Mouse (Mus musculus): ENCODE results near the gene Klc4. TPM values are rescaled to one million over a fixed set of nuclear protein-coding genes. Genes with fewer than 3 reads are reported as not detected.

The Klc4 gene
- polyA plus RNA-seq, 1 experiment, result 22.7 TPM

DNA sequence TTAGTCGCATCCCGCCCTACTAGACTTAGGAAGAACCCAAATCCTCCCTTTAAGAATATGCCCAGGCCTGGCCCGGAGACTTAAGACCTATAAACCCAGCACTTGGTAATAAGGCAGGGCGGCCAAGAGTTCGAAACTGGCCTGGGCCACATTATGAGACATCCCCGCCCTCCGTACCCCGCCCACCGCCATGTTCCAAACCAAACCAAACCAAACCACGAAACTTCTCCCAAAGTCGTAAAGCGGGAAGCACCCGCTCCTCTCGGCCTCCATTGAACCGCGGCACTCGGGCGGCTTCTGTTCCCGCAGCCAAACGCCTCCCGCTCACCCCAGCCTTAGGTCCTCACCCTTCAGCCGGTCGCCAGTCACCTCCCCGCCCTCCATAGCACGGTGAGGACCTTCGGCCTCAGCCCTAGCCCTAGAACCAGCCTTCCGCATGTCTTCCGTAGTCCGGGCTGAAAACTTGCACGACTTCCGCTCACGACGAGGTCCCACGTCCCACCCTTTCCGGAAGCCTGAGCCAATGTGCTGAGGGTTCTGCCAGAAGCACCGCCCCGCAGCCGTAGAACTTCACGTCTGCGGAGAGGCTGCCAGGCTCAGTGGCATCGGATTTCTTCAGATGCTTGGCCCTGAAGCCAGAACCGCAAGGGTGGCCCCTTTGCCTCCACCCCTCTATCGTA, 28.2 kb upstream of the Klc4 start, which contains the start of gene Rrp36:
Gene Rrp36 (minus strand): TSS at position 503 of the 680 bp plus-strand sequence.
- Histone ChIP-seq H3K4me1 (ENCODE audit: control insufficient read depth, insufficient read depth, low read length) (peaks cover 9% of the 10 kb centered on the region), H3K27me3 (ENCODE audit: control insufficient read depth, insufficient read depth, low read length) (no peaks in the 10 kb centered on the region), H3K36me3 (ENCODE audit: control insufficient read depth, insufficient read depth, low read length) (peaks cover 7% of the 10 kb centered on the region), H3K27ac (ENCODE audit: control insufficient read depth, insufficient read depth, low read depth, low read length) (peak within 1 kb of the TSS; percentile 91), H3K4me3 (ENCODE audit: control insufficient read depth, low read depth, low read length) (peak within 1 kb of the TSS; percentile 89)
- TF ChIP-seq CTCF (IDR thresholded peaks at IDR 0.05; ENCODE audit: control insufficient read depth, insufficient read depth, insufficient replicate concordance, low read depth, low read length), result no peak
- peak; percentile 92 for TF ChIP-seq POLR2A (IDR thresholded peaks at IDR 0.05; ENCODE audit: control insufficient read depth, low read depth, low read length)

DNA sequence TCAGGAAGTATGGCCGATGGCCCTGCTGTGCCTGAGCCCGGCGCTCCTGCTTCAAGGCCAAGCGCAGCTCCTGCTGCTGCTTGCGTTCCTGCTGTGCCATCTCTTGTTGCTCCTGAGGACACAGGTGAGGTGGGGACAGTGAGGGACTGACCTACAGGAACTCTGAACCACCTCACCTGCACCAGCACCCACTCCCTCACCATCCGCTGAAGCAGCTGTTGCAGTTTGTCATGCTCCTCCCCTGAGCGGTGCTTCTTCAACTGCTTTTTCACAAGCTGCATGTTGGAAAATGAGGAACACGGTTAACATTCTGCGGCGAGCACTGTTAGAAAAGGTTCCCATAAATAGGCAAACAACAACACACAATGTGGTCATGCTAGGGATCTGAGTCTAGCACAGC, 24.1 kb upstream of the Klc4 start:
- Histone ChIP-seq H3K4me1 (ENCODE audit: control insufficient read depth, insufficient read depth, low read length) (peaks cover 8% of the 10 kb centered on the region), H3K27ac (ENCODE audit: control insufficient read depth, insufficient read depth, low read depth, low read length) (no peak overlapping the region), H3K36me3 (ENCODE audit: control insufficient read depth, insufficient read depth, low read length) (peaks cover 4% of the 10 kb centered on the region), H3K27me3 (ENCODE audit: control insufficient read depth, insufficient read depth, low read length) (no peaks in the 10 kb centered on the region), H3K4me3 (ENCODE audit: control insufficient read depth, low read depth, low read length) (no peak overlapping the region)
- no peak for TF ChIP-seq CTCF (IDR thresholded peaks at IDR 0.05; ENCODE audit: control insufficient read depth, insufficient read depth, insufficient replicate concordance, low read depth, low read length)
- TF ChIP-seq POLR2A (IDR thresholded peaks at IDR 0.05; ENCODE audit: control insufficient read depth, low read depth, low read length), result no peak

DNA sequence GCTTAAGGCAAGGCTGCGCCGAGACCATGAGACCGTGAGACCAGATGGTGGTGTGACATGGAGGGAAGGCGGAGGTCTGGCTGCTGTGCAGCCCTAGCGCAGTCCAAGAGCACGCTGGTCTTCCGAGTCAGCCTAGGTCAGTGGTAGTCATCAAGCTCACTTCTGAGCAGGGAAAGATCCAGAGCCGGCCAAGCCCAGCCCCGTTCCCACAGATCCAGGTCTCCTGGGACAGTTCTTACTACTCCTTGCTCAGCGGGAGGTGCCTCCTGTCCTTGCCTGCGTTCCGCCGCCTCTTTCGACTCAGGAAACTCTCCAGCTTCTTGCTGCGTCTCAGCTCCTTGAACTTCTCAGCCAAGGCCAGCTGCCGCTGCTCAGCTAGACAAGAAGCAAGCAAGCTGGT, 21.9 kb upstream of the Klc4 start:
- Histone ChIP-seq H3K4me3 (ENCODE audit: control insufficient read depth, low read depth, low read length) (no peak overlapping the region), H3K4me1 (ENCODE audit: control insufficient read depth, insufficient read depth, low read length) (no peaks in the 10 kb centered on the region; the same call in 1 of the 2 replicates), H3K36me3 (ENCODE audit: control insufficient read depth, insufficient read depth, low read length) (peaks cover 4% of the 10 kb centered on the region), H3K27me3 (ENCODE audit: control insufficient read depth, insufficient read depth, low read length) (no peaks in the 10 kb centered on the region), H3K27ac (ENCODE audit: control insufficient read depth, insufficient read depth, low read depth, low read length) (no peak overlapping the region)
- TF ChIP-seq CTCF (IDR thresholded peaks at IDR 0.05; ENCODE audit: control insufficient read depth, insufficient read depth, insufficient replicate concordance, low read depth, low read length), result no peak
- TF ChIP-seq POLR2A (IDR thresholded peaks at IDR 0.05; ENCODE audit: control insufficient read depth, low read depth, low read length), result no peak

GRCm38 (mm10) chr17:46662730-46663129, 16.9 kb upstream of the Klc4 start:
- Histone ChIP-seq H3K4me3 (ENCODE audit: control insufficient read depth, low read depth, low read length) (no peak overlapping the region), H3K36me3 (ENCODE audit: control insufficient read depth, insufficient read depth, low read length) (peaks cover 2% of the 10 kb centered on the region; the same call in 1 of the 2 replicates)

GRCm38 (mm10) chr17:46661981-46662380, 16.2 kb upstream of the Klc4 start:
- TF ChIP-seq CTCF (IDR thresholded peaks at IDR 0.05; ENCODE audit: control insufficient read depth, insufficient read depth, insufficient replicate concordance, low read depth, low read length) (no peak), POLR2A (IDR thresholded peaks at IDR 0.05; ENCODE audit: control insufficient read depth, low read depth, low read length) (no peak)
- no peaks in the 10 kb centered on the region for H3K36me3 ChIP-seq (ENCODE audit: control insufficient read depth, insufficient read depth, low read length)

More at GRCm38 (mm10) chr17:46662730-46663129, 16.9 kb upstream of the Klc4 start:
- no peak for TF ChIP-seq CTCF (IDR thresholded peaks at IDR 0.05; ENCODE audit: control insufficient read depth, insufficient read depth, insufficient replicate concordance, low read depth, low read length)
- TF ChIP-seq POLR2A (IDR thresholded peaks at IDR 0.05; ENCODE audit: control insufficient read depth, low read depth, low read length), result no peak
- Histone ChIP-seq H3K4me1 (ENCODE audit: control insufficient read depth, insufficient read depth, low read length) (no peaks in the 10 kb centered on the region; the same call in 1 of the 2 replicates), H3K27ac (ENCODE audit: control insufficient read depth, insufficient read depth, low read depth, low read length) (no peak overlapping the region), H3K27me3 (ENCODE audit: control insufficient read depth, insufficient read depth, low read length) (no peaks in the 10 kb centered on the region)

GRCm38 (mm10) chr17:46661351-46661750, 15.5 kb upstream of the Klc4 start:
- no peaks in the 10 kb centered on the region for H3K27me3 ChIP-seq (ENCODE audit: control insufficient read depth, insufficient read depth, low read length)
- H3K4me1 ChIP-seq (ENCODE audit: control insufficient read depth, insufficient read depth, low read length), result no peaks in the 10 kb centered on the region; the same call in 1 of the 2 replicates
- TF ChIP-seq POLR2A (IDR thresholded peaks at IDR 0.05; ENCODE audit: control insufficient read depth, low read depth, low read length) (no peak), CTCF (IDR thresholded peaks at IDR 0.05; ENCODE audit: control insufficient read depth, insufficient read depth, insufficient replicate concordance, low read depth, low read length) (no peak)
- no peak overlapping the region for H3K27ac ChIP-seq (ENCODE audit: control insufficient read depth, insufficient read depth, low read depth, low read length)
- H3K36me3 ChIP-seq (ENCODE audit: control insufficient read depth, insufficient read depth, low read length), result no peaks in the 10 kb centered on the region
- no peak overlapping the region for H3K4me3 ChIP-seq (ENCODE audit: control insufficient read depth, low read depth, low read length)

More at GRCm38 (mm10) chr17:46661981-46662380, 16.2 kb upstream of the Klc4 start:
- Histone ChIP-seq H3K27ac (ENCODE audit: control insufficient read depth, insufficient read depth, low read depth, low read length) (no peak overlapping the region), H3K27me3 (ENCODE audit: control insufficient read depth, insufficient read depth, low read length) (no peaks in the 10 kb centered on the region), H3K4me1 (ENCODE audit: control insufficient read depth, insufficient read depth, low read length) (no peaks in the 10 kb centered on the region; the same call in 1 of the 2 replicates), H3K4me3 (ENCODE audit: control insufficient read depth, low read depth, low read length) (no peak overlapping the region)

DNA sequence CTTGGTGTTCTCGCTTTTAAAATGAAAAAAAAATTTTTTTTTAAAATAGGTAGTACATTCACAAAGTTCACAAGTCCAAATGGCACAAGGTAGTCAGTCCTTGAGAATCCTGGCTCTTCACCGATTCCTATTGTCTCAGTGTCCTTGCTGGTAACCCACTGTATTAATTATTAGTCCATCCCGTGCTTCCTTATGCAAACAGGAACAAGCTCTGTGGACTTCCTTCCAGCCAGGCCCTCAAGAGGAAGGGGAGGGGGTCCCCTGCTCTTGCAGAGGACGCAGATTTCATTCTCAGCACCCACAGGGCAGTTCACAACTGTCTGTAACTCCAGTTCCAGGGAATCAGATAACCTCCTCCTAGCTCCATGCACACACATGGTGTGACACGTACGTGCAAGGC, 10.2 kb upstream of the Klc4 start:
- Histone ChIP-seq H3K36me3 (ENCODE audit: control insufficient read depth, insufficient read depth, low read length) (no peaks in the 10 kb centered on the region), H3K27me3 (ENCODE audit: control insufficient read depth, insufficient read depth, low read length) (no peaks in the 10 kb centered on the region), H3K4me1 (ENCODE audit: control insufficient read depth, insufficient read depth, low read length) (peaks cover 8% of the 10 kb centered on the region), H3K4me3 (ENCODE audit: control insufficient read depth, low read depth, low read length) (no peak overlapping the region), H3K27ac (ENCODE audit: control insufficient read depth, insufficient read depth, low read depth, low read length) (no peak overlapping the region)
- TF ChIP-seq CTCF (IDR thresholded peaks at IDR 0.05; ENCODE audit: control insufficient read depth, insufficient read depth, insufficient replicate concordance, low read depth, low read length) (no peak), POLR2A (IDR thresholded peaks at IDR 0.05; ENCODE audit: control insufficient read depth, low read depth, low read length) (no peak)
